Mouse (Mus musculus) E14TG2a.4 (cell line): ENCODE data around the gene Srarp.
A peak's percentile ranks its signal among the peaks of the same experiment; 100 is the strongest.

Source experiments
- H3K27me3 ChIP-seq: 2 replicates; pipeline ENCODE4 v1.6.1; 2014; ENCODE audit warnings: low read length, control low read depth; ENCODE audit not compliant: insufficient read depth
- H3K36me3 ChIP-seq: 2 replicates; pipeline ENCODE4 v1.6.1; 2014; ENCODE audit warnings: low read length, control low read depth; ENCODE audit not compliant: insufficient read depth
- H3K4me1 ChIP-seq: replicated peaks from 2 replicates; pipeline ENCODE4 v1.6.1; 2014; ENCODE audit warnings: low read depth, low read length, control low read depth
- H3K4me3 ChIP-seq: replicated peaks from 2 replicates; pipeline ENCODE4 v1.5.1; 2014; ENCODE audit warnings: mild to moderate bottlenecking, low read length
- H3K9me3 ChIP-seq: 2 replicates; pipeline ENCODE4 v1.6.1; 2014; ENCODE audit warnings: low read length, control low read depth
- CTCF ChIP-seq: conservative IDR thresholded peaks from 2 replicates; pipeline ENCODE4 v1.5.1; 2014; ENCODE audit warnings: low read length
- NANOG ChIP-seq: IDR thresholded peaks from 2 replicates; pipeline ENCODE4 v1.6.1; 2014; ENCODE audit warnings: borderline replicate concordance, low read length, mixed read lengths
- POU5F1 ChIP-seq: IDR thresholded peaks from 2 replicates; pipeline ENCODE4 v1.6.1; 2014; ENCODE audit warnings: low read length, borderline replicate concordance

Gene Srarp

DNA sequence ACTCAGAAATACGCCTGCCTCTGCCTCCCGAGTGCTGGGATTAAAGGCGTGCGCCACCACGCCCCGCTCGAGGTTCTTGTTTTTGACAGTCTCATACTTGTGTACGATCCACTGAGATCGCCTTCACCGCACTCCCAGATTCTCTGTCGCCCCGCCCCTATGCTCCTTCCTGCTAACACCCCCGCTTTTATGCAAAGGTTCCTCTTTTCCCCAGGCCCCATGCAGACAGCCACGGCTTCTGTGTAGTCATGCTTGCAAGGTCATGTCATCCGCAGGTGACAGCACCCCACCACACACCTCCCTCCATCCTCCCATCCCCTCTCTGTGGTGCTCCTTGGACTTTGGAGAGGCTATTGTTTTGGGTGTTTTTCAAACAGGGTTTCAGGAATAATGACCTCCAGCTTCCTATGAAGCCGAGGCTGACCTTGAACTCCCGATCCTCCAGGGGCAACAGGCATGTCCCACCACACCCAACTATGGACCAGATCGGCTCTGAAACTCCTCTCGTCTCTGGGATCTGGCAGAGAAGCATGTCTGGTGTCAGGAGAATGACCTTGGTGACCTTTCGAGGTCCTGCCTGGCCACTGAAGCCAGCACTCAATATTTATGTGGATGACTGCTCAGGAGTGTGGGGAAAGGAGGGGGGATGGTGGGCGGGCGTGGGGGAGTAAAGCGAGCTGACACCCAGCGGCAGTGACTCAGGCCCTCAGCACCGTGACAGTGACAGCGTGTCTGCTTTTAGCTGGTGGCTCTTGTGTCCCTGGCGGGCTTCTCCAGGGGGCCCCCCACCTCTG is 16.3 kb downstream of the Srarp start:
- Histone ChIP-seq H3K4me1 (peaks cover 24% of the 10 kb centered on the region), H3K4me3 (no peak overlapping the region), H3K36me3 (no peaks in the 10 kb centered on the region), H3K9me3 (no peaks in the 10 kb centered on the region), H3K27me3 (peaks cover 34% of the 10 kb centered on the region)
- TF ChIP-seq NANOG = no peak
- TF ChIP-seq POU5F1 = no peak
- TF ChIP-seq CTCF = no peak

GRCm38 (mm10) chr4:141415924-141416323 is 20.0 kb downstream of the Srarp start, which contains the start of gene Clcnkb:
Gene Clcnkb, minus strand, starts transcription at chr4:141416014.
- TF ChIP-seq POU5F1 (no peak), NANOG (no peak)
- Histone ChIP-seq H3K4me3 (0 out of 2 replicates have a peak within 1 kb of the TSS, but pooled peaks have one; percentile 5), H3K4me1 (peaks cover 21% of the 10 kb centered on the region)

DNA sequence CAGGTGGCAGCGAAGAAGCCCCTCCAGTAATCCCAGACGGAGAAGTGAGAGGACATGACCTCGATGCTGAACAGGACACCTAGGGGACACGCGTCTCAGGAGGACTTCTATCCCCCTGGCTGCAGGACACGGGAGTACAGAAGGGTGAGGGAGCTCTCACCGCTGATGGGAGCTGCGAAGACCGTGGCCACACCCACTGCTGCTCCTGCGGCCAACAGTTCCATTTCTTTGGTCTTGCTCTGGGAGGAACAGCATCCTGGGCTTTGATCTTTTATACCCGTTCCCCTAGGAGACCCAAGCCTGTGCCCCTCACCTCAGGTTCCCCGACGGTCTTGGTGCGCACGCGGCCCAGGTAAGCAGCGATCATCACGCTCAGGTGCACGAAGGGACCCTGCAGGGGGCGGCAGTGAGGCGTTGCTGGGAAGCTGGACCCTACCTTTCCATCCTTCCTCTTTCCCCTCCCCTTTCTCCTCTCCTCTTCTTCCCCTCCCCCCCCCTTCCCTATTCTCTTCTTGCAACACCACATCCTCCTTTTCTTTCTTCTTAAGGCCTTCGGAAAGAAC is 24.4 kb downstream of the Srarp start:
- Histone ChIP-seq H3K4me1 (peaks cover 26% of the 10 kb centered on the region), H3K9me3 (peaks cover 4% of the 10 kb centered on the region), H3K27me3 (peaks cover 39% of the 10 kb centered on the region), H3K36me3 (no peaks in the 10 kb centered on the region), H3K4me3 (peak overlapping the region; percentile 35)
- TF ChIP-seq CTCF (peak; percentile 58), POU5F1 (no peak), NANOG (no peak)

More at GRCm38 (mm10) chr4:141415924-141416323, 20.0 kb downstream of the Srarp start, which contains the start of gene Clcnkb:
- Histone ChIP-seq H3K9me3 (peaks cover 4% of the 10 kb centered on the region), H3K36me3 (no peaks in the 10 kb centered on the region), H3K27me3 (peaks cover 24% of the 10 kb centered on the region)

DNA sequence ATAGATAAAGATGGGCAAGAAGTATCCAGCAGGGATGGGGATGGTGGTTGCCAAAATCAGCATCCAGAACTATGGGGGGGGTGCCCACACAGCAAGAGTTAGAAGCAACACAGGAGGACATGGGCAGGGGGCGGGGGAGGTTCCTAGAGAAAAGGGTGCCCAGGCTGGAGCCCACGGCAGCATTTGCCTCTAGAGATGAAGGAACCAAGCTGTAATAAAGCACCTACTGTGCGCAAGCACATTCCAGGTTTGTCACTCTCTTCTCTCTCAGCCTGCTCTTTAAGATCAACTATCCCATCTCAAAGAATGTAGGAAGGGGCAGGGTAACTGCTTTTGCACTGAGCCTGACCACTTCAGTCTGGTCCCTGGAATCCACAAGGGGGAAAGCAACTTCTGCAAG is 27.3 kb downstream of the Srarp start:
- Histone ChIP-seq H3K4me1 (peaks cover 37% of the 10 kb centered on the region), H3K9me3 (peaks cover 4% of the 10 kb centered on the region), H3K27me3 (peaks cover 29% of the 10 kb centered on the region), H3K36me3 (no peaks in the 10 kb centered on the region), H3K4me3 (no peak overlapping the region)
- TF ChIP-seq NANOG (no peak), CTCF (no peak), POU5F1 (no peak)

DNA sequence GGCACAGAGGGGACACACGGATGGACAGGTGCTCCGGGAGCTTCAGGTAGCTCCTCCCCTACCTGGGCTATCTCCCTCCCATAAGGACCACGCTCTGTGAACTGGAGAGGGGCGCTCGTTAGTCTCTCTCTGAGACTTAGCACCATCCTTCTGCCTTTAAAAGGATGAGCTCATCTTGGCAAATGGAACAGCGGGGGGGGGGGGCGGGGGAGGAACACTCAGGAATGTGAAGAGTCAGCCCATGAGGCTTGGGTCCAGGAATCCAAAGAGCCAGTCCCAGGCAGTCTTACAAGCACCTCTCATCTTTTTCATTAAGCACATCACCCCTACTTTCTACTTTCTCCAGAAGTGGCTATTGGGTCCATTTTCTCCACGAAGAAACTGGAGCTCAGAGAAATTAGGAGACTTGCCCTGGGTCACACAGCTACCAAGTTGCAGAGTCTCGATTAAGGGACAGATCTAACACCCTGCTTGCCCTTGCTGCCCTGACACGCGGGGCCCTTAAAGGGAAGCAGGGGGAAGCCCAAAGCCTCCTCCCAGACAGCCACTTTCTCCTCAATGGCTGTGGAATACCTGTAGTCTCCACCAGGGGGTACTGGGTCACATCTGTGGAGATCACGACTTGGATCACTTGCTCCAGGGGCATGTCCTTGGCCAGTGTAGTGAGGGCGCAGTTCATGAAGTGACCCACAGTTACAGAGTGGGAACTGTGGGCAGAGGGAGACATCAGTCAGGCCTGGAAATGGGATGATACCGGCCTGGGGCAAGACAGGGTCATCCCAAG is 29.2 kb downstream of the Srarp start:
- peaks cover 26% of the 10 kb centered on the region for H3K27me3 ChIP-seq
- no peaks in the 10 kb centered on the region for H3K9me3 ChIP-seq
- no peak overlapping the region for H3K4me3 ChIP-seq
- no peak for TF ChIP-seq NANOG
- TF ChIP-seq CTCF = peak; percentile 54
- no peak for TF ChIP-seq POU5F1
- H3K36me3 ChIP-seq = no peaks in the 10 kb centered on the region
- H3K4me1 ChIP-seq = peaks cover 37% of the 10 kb centered on the region

GRCm38 (mm10) chr4:141405314-141405622 is 30.6 kb downstream of the Srarp start:
- Histone ChIP-seq H3K36me3 (no peaks in the 10 kb centered on the region), H3K4me3 (no peak overlapping the region), H3K9me3 (no peaks in the 10 kb centered on the region), H3K27me3 (peaks cover 15% of the 10 kb centered on the region), H3K4me1 (peaks cover 32% of the 10 kb centered on the region)
- TF ChIP-seq CTCF (no peak), NANOG (no peak), POU5F1 (no peak)

GRCm38 (mm10) chr4:141404518-141405313 is 31.2 kb downstream of the Srarp start:
- TF ChIP-seq POU5F1 (no peak), NANOG (no peak), CTCF (peak; percentile 83)
- Histone ChIP-seq H3K36me3 (no peaks in the 10 kb centered on the region), H3K4me3 (no peak overlapping the region), H3K9me3 (no peaks in the 10 kb centered on the region), H3K4me1 (peaks cover 32% of the 10 kb centered on the region), H3K27me3 (peaks cover 13% of the 10 kb centered on the region)
